Mouse (Mus musculus): Measurements from ENCODE around the gene Upp2. TPM values are rescaled to one million over a fixed set of nuclear protein-coding genes. Genes with fewer than 3 reads are reported as not detected.
A peak's percentile ranks its signal among the peaks of the same experiment; 100 is the strongest.

Gene Upp2
- total and polyA plus RNA-seq, 2 experiments = 105 to 1,754 TPM

- TF ChIP-seq POLR2A (IDR thresholded peaks at IDR 0.05; ENCODE audit: extremely low read depth, insufficient read depth, low read length) (no peak), CTCF (IDR thresholded peaks at IDR 0.05; ENCODE audit: low read depth, low read length) (no peak)
- Histone ChIP-seq H3K4me1 (ENCODE audit: control insufficient read depth, insufficient read depth, low read length) (peaks cover 14% of the 10 kb centered on the region), H3K79me2 (ENCODE audit: control insufficient read depth, insufficient read depth, low read length) (peaks cover 50% of the 10 kb centered on the region), H3K27ac (replicated peaks; ENCODE audit: insufficient read depth, low read depth, low read length) (no peak overlapping the region), H3K4me3 (ENCODE audit: insufficient read depth, low read depth, low read length) (no peak overlapping the region), H3K27me3 (ENCODE audit: control insufficient read depth, insufficient read depth, low read length) (no peaks in the 10 kb centered on the region), H3K36me3 (ENCODE audit: control insufficient read depth, insufficient read depth, low read length) (no peaks in the 10 kb centered on the region), H3K9ac (ENCODE audit: low read depth, low read length) (no peak overlapping the region)
- 50% methylated on average over 6 of the region's 6 CpGs for WGBS
- DNase-seq (ENCODE audit: extremely low read depth, low read depth, low spot score) = no peak
Measured at GRCm38 (mm10) chr2:58524356-58524755, 42.7 kb upstream of the Upp2 start.

- WGBS = 92% methylated on average over 3 of the region's 3 CpGs
- no peak for DNase-seq (ENCODE audit: extremely low read depth, low read depth, low spot score)
- TF ChIP-seq POLR2A (IDR thresholded peaks at IDR 0.05; ENCODE audit: extremely low read depth, insufficient read depth, low read length) = no peak
- TF ChIP-seq CTCF (IDR thresholded peaks at IDR 0.05; ENCODE audit: low read depth, low read length) = no peak
Measured at GRCm38 (mm10) chr2:58527786-58528185, 39.3 kb upstream of the Upp2 start.

DNA sequence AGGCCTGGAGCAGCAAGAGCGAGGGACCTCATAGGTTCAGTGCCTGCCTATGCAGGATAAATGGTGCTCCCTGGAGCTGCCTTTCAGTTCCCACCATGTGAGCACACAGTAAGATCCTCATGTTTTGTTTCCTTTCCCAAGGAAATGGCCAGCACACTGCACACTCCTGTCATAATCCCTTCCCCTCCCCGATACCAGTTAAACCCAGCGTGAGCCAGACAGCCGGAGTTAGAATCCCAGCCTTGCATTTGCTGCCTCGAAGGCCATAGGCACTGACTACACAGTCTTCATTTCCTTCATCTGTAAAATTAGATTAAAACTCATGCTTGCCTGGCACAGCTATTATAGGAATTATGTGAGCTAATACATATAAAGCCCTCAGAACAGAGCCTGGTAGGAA, 37.7 kb upstream of the Upp2 start:
- peaks cover 49% of the 10 kb centered on the region for H3K4me1 ChIP-seq (ENCODE audit: control insufficient read depth, insufficient read depth, low read length)
- no peaks in the 10 kb centered on the region for H3K27me3 ChIP-seq (ENCODE audit: control insufficient read depth, insufficient read depth, low read length)
- H3K36me3 ChIP-seq (ENCODE audit: control insufficient read depth, insufficient read depth, low read length) = no peaks in the 10 kb centered on the region
- no peak for DNase-seq (ENCODE audit: extremely low read depth, low read depth, low spot score)
- peaks cover 54% of the 10 kb centered on the region for H3K79me2 ChIP-seq (ENCODE audit: control insufficient read depth, insufficient read depth, low read length)
- H3K4me3 ChIP-seq (ENCODE audit: insufficient read depth, low read depth, low read length) = no peak overlapping the region
- TF ChIP-seq POLR2A (IDR thresholded peaks at IDR 0.05; ENCODE audit: extremely low read depth, insufficient read depth, low read length) (no peak), CTCF (IDR thresholded peaks at IDR 0.05; ENCODE audit: low read depth, low read length) (no peak)
- WGBS = 82% methylated on average over 5 of the region's 5 CpGs
- no peak overlapping the region for H3K9ac ChIP-seq (ENCODE audit: low read depth, low read length)
- H3K27ac ChIP-seq (replicated peaks; ENCODE audit: insufficient read depth, low read depth, low read length) = no peak overlapping the region

More at GRCm38 (mm10) chr2:58527786-58528185, 39.3 kb upstream of the Upp2 start:
- H3K79me2 ChIP-seq (ENCODE audit: control insufficient read depth, insufficient read depth, low read length) = peaks cover 55% of the 10 kb centered on the region
- H3K9ac ChIP-seq (ENCODE audit: low read depth, low read length) = no peak overlapping the region
- no peaks in the 10 kb centered on the region for H3K36me3 ChIP-seq (ENCODE audit: control insufficient read depth, insufficient read depth, low read length)
- peaks cover 37% of the 10 kb centered on the region for H3K4me1 ChIP-seq (ENCODE audit: control insufficient read depth, insufficient read depth, low read length)
- no peak overlapping the region for H3K4me3 ChIP-seq (ENCODE audit: insufficient read depth, low read depth, low read length)
- no peaks in the 10 kb centered on the region for H3K27me3 ChIP-seq (ENCODE audit: control insufficient read depth, insufficient read depth, low read length)
- H3K27ac ChIP-seq (replicated peaks; ENCODE audit: insufficient read depth, low read depth, low read length) = no peak overlapping the region

DNA sequence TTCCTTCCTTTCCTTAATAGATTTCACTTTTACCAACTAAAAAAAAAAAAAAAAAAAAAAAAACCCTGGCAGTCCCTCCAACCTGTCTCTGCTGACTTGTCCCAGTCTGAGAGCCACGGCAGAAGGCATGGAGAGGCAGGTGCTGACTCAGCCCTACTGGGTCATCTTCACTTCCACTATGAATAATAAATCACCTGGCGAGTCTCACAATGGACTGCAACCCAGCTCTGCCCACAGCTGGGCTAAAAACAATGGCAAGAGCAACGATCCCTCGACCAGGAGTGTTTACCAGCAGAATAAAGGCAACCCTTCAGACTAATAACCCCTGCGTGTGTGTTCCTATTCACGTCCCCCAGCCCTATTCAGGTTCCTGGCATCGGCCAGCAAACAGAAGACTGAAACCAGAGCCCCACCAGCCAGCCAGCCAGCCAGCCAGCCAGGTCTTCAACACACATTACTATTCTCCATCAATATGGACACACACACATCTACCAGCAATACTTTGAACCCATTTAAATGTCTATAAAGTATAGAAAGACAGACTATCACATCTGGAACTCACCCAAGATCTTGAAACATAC, 37.1 kb upstream of the Upp2 start:
- Histone ChIP-seq H3K4me1 (ENCODE audit: control insufficient read depth, insufficient read depth, low read length) (peaks cover 49% of the 10 kb centered on the region), H3K27ac (replicated peaks; ENCODE audit: insufficient read depth, low read depth, low read length) (0 out of 2 replicates have a peak overlapping the region, but pooled peaks have one; percentile 12), H3K27me3 (ENCODE audit: control insufficient read depth, insufficient read depth, low read length) (no peaks in the 10 kb centered on the region), H3K4me3 (ENCODE audit: insufficient read depth, low read depth, low read length) (no peak overlapping the region), H3K36me3 (ENCODE audit: control insufficient read depth, insufficient read depth, low read length) (no peaks in the 10 kb centered on the region), H3K9ac (ENCODE audit: low read depth, low read length) (peak overlapping the region; percentile 9; the same call in 1 of the 2 replicates), H3K79me2 (ENCODE audit: control insufficient read depth, insufficient read depth, low read length) (peaks cover 53% of the 10 kb centered on the region)
- 30% methylated on average over 7 of the region's 7 CpGs for WGBS
- DNase-seq (ENCODE audit: extremely low read depth, low read depth, low spot score) = no peak
- no peak for TF ChIP-seq CTCF (IDR thresholded peaks at IDR 0.05; ENCODE audit: low read depth, low read length)

GRCm38 (mm10) chr2:58530521-58530920, 36.6 kb upstream of the Upp2 start:
- DNase-seq (ENCODE audit: extremely low read depth, low read depth, low spot score) = peak; percentile 79
- TF ChIP-seq CTCF (IDR thresholded peaks at IDR 0.05; ENCODE audit: low read depth, low read length) (peak; percentile 34; the same call in 1 of the 2 replicates), POLR2A (IDR thresholded peaks at IDR 0.05; ENCODE audit: extremely low read depth, insufficient read depth, low read length) (no peak)
- 26% methylated on average over 4 of the region's 4 CpGs for WGBS
- H3K79me2 ChIP-seq (ENCODE audit: control insufficient read depth, insufficient read depth, low read length) = peaks cover 50% of the 10 kb centered on the region
- no peak overlapping the region for H3K9ac ChIP-seq (ENCODE audit: low read depth, low read length)
- H3K4me1 ChIP-seq (ENCODE audit: control insufficient read depth, insufficient read depth, low read length) = peaks cover 50% of the 10 kb centered on the region
- H3K27me3 ChIP-seq (ENCODE audit: control insufficient read depth, insufficient read depth, low read length) = no peaks in the 10 kb centered on the region
- H3K4me3 ChIP-seq (ENCODE audit: insufficient read depth, low read depth, low read length) = no peak overlapping the region
- peak overlapping the region; percentile 39 for H3K27ac ChIP-seq (replicated peaks; ENCODE audit: insufficient read depth, low read depth, low read length)
- H3K36me3 ChIP-seq (ENCODE audit: control insufficient read depth, insufficient read depth, low read length) = no peaks in the 10 kb centered on the region

- no peak overlapping the region for H3K4me3 ChIP-seq (ENCODE audit: insufficient read depth, low read depth, low read length)
- peak; percentile 83 for DNase-seq (ENCODE audit: extremely low read depth, low read depth, low spot score)
- WGBS = 16% methylated on average over 10 of the region's 10 CpGs
- no peak overlapping the region for H3K9ac ChIP-seq (ENCODE audit: low read depth, low read length)
- H3K27ac ChIP-seq (replicated peaks; ENCODE audit: insufficient read depth, low read depth, low read length) = peak overlapping the region; percentile 50
- no peaks in the 10 kb centered on the region for H3K27me3 ChIP-seq (ENCODE audit: control insufficient read depth, insufficient read depth, low read length)
- no peak for TF ChIP-seq CTCF (IDR thresholded peaks at IDR 0.05; ENCODE audit: low read depth, low read length)
- TF ChIP-seq POLR2A (IDR thresholded peaks at IDR 0.05; ENCODE audit: extremely low read depth, insufficient read depth, low read length) = no peak
- no peaks in the 10 kb centered on the region for H3K36me3 ChIP-seq (ENCODE audit: control insufficient read depth, insufficient read depth, low read length)
- H3K79me2 ChIP-seq (ENCODE audit: control insufficient read depth, insufficient read depth, low read length) = peaks cover 37% of the 10 kb centered on the region
- H3K4me1 ChIP-seq (ENCODE audit: control insufficient read depth, insufficient read depth, low read length) = peaks cover 62% of the 10 kb centered on the region
Measured at GRCm38 (mm10) chr2:58532260-58532850, 34.7 kb upstream of the Upp2 start.
